Mouse (Mus musculus) spleen, postnatal 36 days (tissue): Measurements from ENCODE around the gene Ncoa5.

Source experiments
- DNase-seq, 2 experiments: peaks; one replicate each; pipeline ENCODE4 v3.0.0; 2022; ENCODE audit warnings: low spot score in 2 of 2, mixed read lengths in 1 of 2

Ncoa5 gene

GRCm38 (mm10) chr2:165049044-165049443, 14.4 kb upstream of the Ncoa5 start:
- no peak for DNase-seq

- no peak for DNase-seq
Measured at GRCm38 (mm10) chr2:165043729-165044128, 9.1 kb upstream of the Ncoa5 start.

- no peak for DNase-seq
Measured at GRCm38 (mm10) chr2:165043090-165043636, 8.5 kb upstream of the Ncoa5 start.

- no peak for DNase-seq
Measured at GRCm38 (mm10) chr2:165042126-165042525, 7.5 kb upstream of the Ncoa5 start.

- DNase-seq: no peak
Measured at GRCm38 (mm10) chr2:165037415-165037814, 2.7 kb upstream of the Ncoa5 start.

- DNase-seq: no peak
Measured at GRCm38 (mm10) chr2:165035058-165035431, 378 bp upstream of the Ncoa5 start.

- DNase-seq: no peak
Measured at GRCm38 (mm10) chr2:165033306-165033705, 1.4 kb downstream of the Ncoa5 start.

GRCm38 (mm10) chr2:165032533-165032932, 2.1 kb downstream of the Ncoa5 start:
- no peak for DNase-seq

- DNase-seq: no peak
Measured at GRCm38 (mm10) chr2:165027163-165027562, 7.5 kb downstream of the Ncoa5 start.

GRCm38 (mm10) chr2:165020490-165020889, 14.2 kb downstream of the Ncoa5 start:
- no peak for DNase-seq

- no peak for DNase-seq
Measured at GRCm38 (mm10) chr2:165014935-165015334, 19.7 kb downstream of the Ncoa5 start.

- DNase-seq: no peak
Measured at GRCm38 (mm10) chr2:165010351-165010750, 24.3 kb downstream of the Ncoa5 start.

GRCm38 (mm10) chr2:165009581-165009980, 25.1 kb downstream of the Ncoa5 start:
- no peak for DNase-seq

GRCm38 (mm10) chr2:165009161-165009560, 25.5 kb downstream of the Ncoa5 start:
- DNase-seq: no peak

GRCm38 (mm10) chr2:165007986-165008385, 26.7 kb downstream of the Ncoa5 start:
- DNase-seq: no peak

GRCm38 (mm10) chr2:165006813-165007212, 27.9 kb downstream of the Ncoa5 start:
- no peak for DNase-seq

GRCm38 (mm10) chr2:165004237-165004636, 30.4 kb downstream of the Ncoa5 start:
- DNase-seq: no peak

- no peak for DNase-seq
Measured at GRCm38 (mm10) chr2:165003108-165003507, 31.6 kb downstream of the Ncoa5 start.

- DNase-seq: no peak
Measured at GRCm38 (mm10) chr2:165001958-165002357, 32.7 kb downstream of the Ncoa5 start.

- no peak for DNase-seq
Measured at GRCm38 (mm10) chr2:164997721-164998428, 36.8 kb downstream of the Ncoa5 start.

- DNase-seq: no peak
Measured at GRCm38 (mm10) chr2:164996848-164997720, 37.6 kb downstream of the Ncoa5 start.

GRCm38 (mm10) chr2:164995976-164996375, 38.7 kb downstream of the Ncoa5 start:
- DNase-seq: no peak
